Mouse (Mus musculus) C2C12 (cell line): ENCODE measurements around the gene Aak1.

Experiments used
- CTCF ChIP-seq: IDR thresholded peaks from one replicate; pipeline ENCODE4 v1.5.1; 2011; ENCODE audit not compliant: control insufficient read depth, insufficient read depth, insufficient read length
- MAX ChIP-seq: IDR thresholded peaks from one replicate; pipeline ENCODE4 v1.6.1; 2011; ENCODE audit warnings: mild to moderate bottlenecking, control low read depth
- MYOD1 ChIP-seq: IDR thresholded peaks from one replicate; pipeline ENCODE4 v1.6.1; 2011; ENCODE audit warnings: low read depth; ENCODE audit not compliant: control insufficient read depth, insufficient read length
- MYOG ChIP-seq: IDR thresholded peaks from one replicate; pipeline ENCODE4 v1.6.1; 2011; ENCODE audit not compliant: control insufficient read depth, insufficient read length; ENCODE audit errors: extremely low read depth
- USF1 ChIP-seq: IDR thresholded peaks from one replicate; pipeline ENCODE4 v1.6.1; 2011; ENCODE audit warnings: low read depth, mild to moderate bottlenecking, control low read depth, moderate library complexity

DNA sequence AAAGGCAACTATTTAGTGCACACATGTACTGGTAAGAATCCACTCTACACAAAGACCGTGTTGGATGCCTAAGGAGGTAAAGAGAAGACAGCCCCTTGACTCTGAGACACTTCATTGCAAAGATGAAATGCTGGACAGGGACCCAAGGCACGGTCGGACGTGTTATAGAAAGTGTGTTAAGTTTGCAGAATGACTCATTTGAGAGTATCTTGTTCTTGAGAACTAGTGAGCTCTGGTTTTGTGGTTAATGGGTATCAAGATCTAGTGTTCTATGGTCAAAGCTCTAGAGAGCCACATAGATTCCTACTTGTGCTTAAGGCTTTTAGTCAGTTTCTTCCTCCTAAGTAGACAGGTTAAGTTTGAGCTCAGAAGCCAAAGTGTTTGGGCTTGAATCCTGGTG is 2.9 kb upstream of the Aak1 start:
- TF ChIP-seq CTCF: no peak
- no peak for TF ChIP-seq USF1
- TF ChIP-seq MYOG: no peak
- no peak for TF ChIP-seq MYOD1
- no peak for TF ChIP-seq MAX
